Mouse (Mus musculus): ENCODE measurements around the gene Ndufs7. TPM values are rescaled to one million over a fixed set of nuclear protein-coding genes. Genes with fewer than 3 reads are reported as not detected.
A peak's percentile ranks its signal among the peaks of the same experiment; 100 is the strongest.

The Ndufs7 gene
- polyA plus RNA-seq, 1 experiment from 2014 or later = 272 TPM

DNA sequence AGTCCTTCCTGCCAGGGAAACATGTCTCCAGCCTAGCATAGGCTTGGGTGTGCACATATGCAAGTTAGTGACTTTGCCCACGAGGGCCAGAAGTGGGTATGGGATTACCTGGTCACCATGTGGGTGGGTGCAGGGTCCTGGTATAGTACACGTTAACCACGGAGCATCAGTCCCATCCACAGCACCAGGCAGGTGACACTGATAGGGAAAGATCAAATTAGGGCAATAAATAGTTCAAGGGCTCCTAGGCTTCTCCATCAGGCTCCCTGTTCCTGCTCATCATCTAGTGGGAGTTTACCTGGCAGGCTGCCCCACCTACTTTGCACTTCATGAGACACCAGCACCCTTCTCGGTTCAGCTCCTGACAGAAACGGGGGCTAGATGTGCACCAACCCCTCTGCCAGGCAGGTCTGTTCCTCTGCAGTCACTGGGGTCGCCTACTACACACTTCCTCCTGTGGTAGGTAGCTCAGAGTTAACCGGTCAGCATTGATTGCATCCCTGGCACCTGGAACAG lies 45.9 kb downstream of the Ndufs7 start:
- Histone ChIP-seq H3K27ac (ENCODE audit: low read length) (peak overlapping the region; percentile 83; the same call in 1 of the 2 replicates), H3K36me3 (ENCODE audit: control insufficient read depth, insufficient read depth) (peaks cover 11% of the 10 kb centered on the region), H3K4me2 (ENCODE audit: low read length) (no peak overlapping the region), H3K27me3 (replicated peaks; ENCODE audit: control insufficient read depth, insufficient read depth, low read length) (no peaks in the 10 kb centered on the region), H3K9me3 (ENCODE audit: control insufficient read depth, low read length) (no peaks in the 10 kb centered on the region), H3K4me3 (replicated peaks; ENCODE audit: low read length) (no peak overlapping the region), H3K9ac (replicated peaks; ENCODE audit: low read depth, low read length) (no peak overlapping the region), H3K4me1 (replicated peaks; ENCODE audit: control insufficient read depth, insufficient read depth, low read length) (peaks cover 52% of the 10 kb centered on the region)
- ATAC-seq = no peak
- WGBS = 54% methylated on average over 7 of the region's 7 CpGs

DNA sequence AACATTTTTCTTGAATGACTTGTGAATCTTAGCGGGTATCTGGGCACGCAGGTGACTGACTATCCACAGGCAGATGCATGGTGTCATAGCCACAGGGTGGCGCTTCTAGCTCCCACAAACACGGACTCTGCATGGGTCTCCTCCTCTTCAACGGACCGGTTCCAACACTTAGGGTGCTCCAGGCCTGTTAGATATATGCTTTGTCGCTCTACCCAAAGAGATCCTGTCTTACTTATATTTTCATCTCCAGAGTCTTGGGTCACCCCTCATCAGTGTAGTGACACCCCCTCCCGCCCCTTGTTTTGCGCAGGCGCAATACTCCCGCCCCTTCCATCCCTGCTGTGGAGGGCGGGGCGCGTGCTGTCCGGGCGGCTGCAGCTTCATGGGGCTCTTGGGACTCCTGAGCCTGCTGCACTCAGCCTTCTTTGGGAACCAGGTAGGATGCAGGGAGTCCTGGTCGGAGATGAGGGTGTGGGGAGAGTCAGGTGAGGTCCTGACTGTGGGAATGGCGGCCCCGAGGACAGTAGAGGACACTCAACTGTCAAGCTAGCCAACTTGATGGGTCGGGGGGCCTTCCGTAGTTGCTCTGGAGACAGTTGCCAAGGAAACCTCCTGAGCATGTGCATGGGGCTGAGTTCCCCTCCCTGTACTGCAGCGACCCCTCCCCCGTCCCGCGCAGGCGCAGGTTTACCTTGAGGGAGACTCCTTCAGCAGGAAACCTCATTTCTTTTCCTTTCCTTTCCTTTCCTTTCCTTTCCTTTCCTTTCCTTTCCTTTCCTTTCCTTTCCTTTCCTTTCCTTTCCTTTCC lies 46.9 kb downstream of the Ndufs7 start, which contains the start of gene Apc2:
Gene Apc2, plus strand, starts transcription at position 360 of the 808 bp plus-strand sequence.
- Histone ChIP-seq H3K4me1 (replicated peaks; ENCODE audit: control insufficient read depth, insufficient read depth, low read length) (peaks cover 59% of the 10 kb centered on the region), H3K4me2 (ENCODE audit: low read length) (peak within 1 kb of the TSS; percentile 55), H3K4me3 (replicated peaks; ENCODE audit: low read length) (peak within 1 kb of the TSS; percentile 43), H3K36me3 (ENCODE audit: control insufficient read depth, insufficient read depth) (peaks cover 11% of the 10 kb centered on the region), H3K27me3 (replicated peaks; ENCODE audit: control insufficient read depth, insufficient read depth, low read length) (no peaks in the 10 kb centered on the region), H3K27ac (ENCODE audit: low read length) (peak within 1 kb of the TSS; percentile 83), H3K9ac (replicated peaks; ENCODE audit: low read depth, low read length) (peak within 1 kb of the TSS; percentile 46), H3K9me3 (ENCODE audit: control insufficient read depth, low read length) (no peaks in the 10 kb centered on the region)
- peak; percentile 59 for ATAC-seq
- under 1% methylated on average over 26 of the region's 26 CpGs for WGBS

DNA sequence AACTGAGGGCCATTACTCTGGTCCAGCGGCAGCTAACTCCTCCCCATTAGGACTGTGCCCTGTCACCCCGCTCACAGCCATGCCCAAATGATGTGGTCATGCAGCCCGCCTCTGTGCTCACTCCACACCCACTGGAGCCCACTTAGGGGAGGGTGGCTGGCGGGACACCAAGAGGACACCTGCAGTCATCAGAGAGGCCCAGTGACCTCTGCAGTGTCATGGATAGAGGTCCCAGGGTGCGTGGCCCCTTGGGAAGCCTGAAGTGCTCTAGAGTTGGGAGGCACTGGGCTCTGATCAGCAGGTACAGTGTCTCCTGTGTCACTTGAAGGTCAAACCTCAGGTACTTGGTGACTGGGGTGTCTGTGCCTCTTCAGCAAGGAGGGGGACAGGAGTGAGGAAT lies 47.9 kb downstream of the Ndufs7 start:
- Histone ChIP-seq H3K9ac (replicated peaks; ENCODE audit: low read depth, low read length) (peak overlapping the region; percentile 46), H3K9me3 (ENCODE audit: control insufficient read depth, low read length) (no peaks in the 10 kb centered on the region), H3K4me2 (ENCODE audit: low read length) (peak overlapping the region; percentile 55), H3K27ac (ENCODE audit: low read length) (peak overlapping the region; percentile 83), H3K27me3 (replicated peaks; ENCODE audit: control insufficient read depth, insufficient read depth, low read length) (no peaks in the 10 kb centered on the region), H3K4me1 (replicated peaks; ENCODE audit: control insufficient read depth, insufficient read depth, low read length) (peaks cover 62% of the 10 kb centered on the region), H3K36me3 (ENCODE audit: control insufficient read depth, insufficient read depth) (peaks cover 11% of the 10 kb centered on the region), H3K4me3 (replicated peaks; ENCODE audit: low read length) (peak overlapping the region; percentile 43)
- no peak for ATAC-seq
- 83% methylated on average over 5 of the region's 5 CpGs for WGBS

DNA sequence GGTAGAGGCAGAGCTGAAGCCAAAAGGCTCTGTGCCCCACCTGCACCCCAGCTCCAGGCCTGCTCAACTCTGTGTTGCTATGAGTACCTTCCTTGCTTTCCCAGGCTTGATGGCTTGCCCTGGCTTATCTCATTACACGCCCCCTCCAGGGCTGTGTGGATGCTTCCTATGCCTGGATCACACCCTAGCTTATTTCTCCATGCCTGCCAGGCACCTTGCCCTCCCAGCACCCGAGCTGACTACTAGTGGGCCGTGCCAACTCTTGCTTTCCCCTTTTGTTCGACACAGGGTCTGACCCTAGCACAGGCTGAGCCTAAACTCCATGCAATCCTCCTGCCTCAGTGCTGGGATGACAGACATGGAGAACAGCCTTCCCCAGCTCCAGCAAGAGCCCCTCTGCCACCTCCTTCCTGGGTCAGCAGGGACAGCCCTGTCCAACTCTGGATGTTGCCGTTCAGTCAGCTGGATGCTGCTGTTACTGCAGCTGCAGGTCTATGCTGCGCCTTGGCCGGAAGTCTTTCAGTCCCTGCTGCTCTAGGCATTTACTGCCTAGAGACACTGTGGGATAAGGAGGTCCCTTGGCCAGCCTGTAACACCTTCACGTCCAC lies 48.7 kb downstream of the Ndufs7 start:
- no peak overlapping the region for H3K4me3 ChIP-seq (replicated peaks; ENCODE audit: low read length)
- H3K4me1 ChIP-seq (replicated peaks; ENCODE audit: control insufficient read depth, insufficient read depth, low read length) = peaks cover 68% of the 10 kb centered on the region
- H3K36me3 ChIP-seq (ENCODE audit: control insufficient read depth, insufficient read depth) = peaks cover 14% of the 10 kb centered on the region
- WGBS = 74% methylated on average over 8 of the region's 8 CpGs
- H3K9ac ChIP-seq (replicated peaks; ENCODE audit: low read depth, low read length) = peak overlapping the region; percentile 30
- no peaks in the 10 kb centered on the region for H3K27me3 ChIP-seq (replicated peaks; ENCODE audit: control insufficient read depth, insufficient read depth, low read length)
- no peak overlapping the region for H3K27ac ChIP-seq (ENCODE audit: low read length)
- no peaks in the 10 kb centered on the region for H3K9me3 ChIP-seq (ENCODE audit: control insufficient read depth, low read length)
- H3K4me2 ChIP-seq (ENCODE audit: low read length) = peak overlapping the region; percentile 24; the same call in 1 of the 2 replicates
- no peak for ATAC-seq

DNA sequence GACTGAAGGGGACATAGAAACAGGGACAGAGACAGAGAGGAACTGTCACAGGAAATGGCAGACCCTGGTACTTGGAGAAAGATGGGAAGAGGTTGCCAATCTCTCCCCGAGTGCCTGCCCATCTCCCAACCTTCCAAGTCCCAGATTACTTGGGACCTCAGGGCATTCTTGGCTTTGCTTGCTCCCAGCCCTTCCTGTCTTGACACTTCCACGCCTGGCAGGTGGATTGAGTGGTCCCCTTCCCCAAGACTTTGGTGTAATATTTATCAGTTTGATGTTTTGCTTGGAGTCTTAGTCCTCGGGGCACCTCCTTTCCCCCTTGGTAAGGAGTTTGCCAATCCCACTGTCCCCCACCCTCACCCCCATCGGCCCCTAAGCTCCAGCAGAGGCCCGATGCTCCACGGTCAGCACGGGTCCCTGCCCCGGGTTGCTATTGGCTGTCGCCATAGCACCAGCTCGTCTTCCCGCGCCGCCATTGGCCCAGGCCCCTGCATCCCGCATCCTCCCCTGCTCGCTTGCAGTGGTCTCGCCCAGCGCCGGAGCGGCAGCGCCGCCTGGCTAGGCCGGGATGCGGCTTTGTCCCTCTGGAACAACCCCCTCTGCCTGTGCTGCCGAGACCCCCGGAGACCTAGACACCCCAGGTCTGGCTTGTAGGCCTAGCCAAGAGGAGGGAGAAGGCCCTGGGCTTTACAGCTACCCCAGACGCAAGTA lies 49.8 kb downstream of the Ndufs7 start:
- Histone ChIP-seq H3K27me3 (replicated peaks; ENCODE audit: control insufficient read depth, insufficient read depth, low read length) (no peaks in the 10 kb centered on the region), H3K27ac (ENCODE audit: low read length) (peak overlapping the region; percentile 94), H3K4me1 (replicated peaks; ENCODE audit: control insufficient read depth, insufficient read depth, low read length) (peaks cover 70% of the 10 kb centered on the region), H3K9me3 (ENCODE audit: control insufficient read depth, low read length) (no peaks in the 10 kb centered on the region), H3K9ac (replicated peaks; ENCODE audit: low read depth, low read length) (peak overlapping the region; percentile 89), H3K4me3 (replicated peaks; ENCODE audit: low read length) (peak overlapping the region; percentile 57), H3K36me3 (ENCODE audit: control insufficient read depth, insufficient read depth) (peaks cover 15% of the 10 kb centered on the region), H3K4me2 (ENCODE audit: low read length) (peak overlapping the region; percentile 90)
- WGBS = 2% methylated on average over 26 of the region's 26 CpGs
- ATAC-seq = peak; percentile 77

DNA sequence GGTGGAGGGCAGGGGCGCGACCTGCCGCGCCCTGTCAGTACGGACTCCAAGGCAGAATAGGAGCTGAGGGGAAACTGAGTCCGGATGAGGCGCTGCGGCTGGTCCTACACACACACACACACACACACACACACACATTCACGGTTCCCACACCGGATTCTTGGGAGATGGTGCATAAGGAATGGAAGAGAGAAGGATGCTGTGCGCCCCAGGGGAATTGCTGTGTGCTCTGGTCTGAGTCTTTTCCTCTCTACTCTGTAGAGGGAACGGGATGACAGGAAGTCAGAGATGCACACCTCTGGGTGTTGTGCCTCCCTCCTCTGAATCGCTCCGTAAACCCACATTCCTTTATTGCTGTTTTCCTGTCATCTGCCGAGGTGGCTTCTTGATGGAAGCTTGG lies 50.4 kb downstream of the Ndufs7 start:
- peak overlapping the region; percentile 90 for H3K4me2 ChIP-seq (ENCODE audit: low read length)
- 2% methylated on average over 15 of the region's 15 CpGs for WGBS
- H3K4me3 ChIP-seq (replicated peaks; ENCODE audit: low read length) = peak overlapping the region; percentile 57
- H3K27ac ChIP-seq (ENCODE audit: low read length) = peak overlapping the region; percentile 94
- peak overlapping the region; percentile 89 for H3K9ac ChIP-seq (replicated peaks; ENCODE audit: low read depth, low read length)
- H3K36me3 ChIP-seq (ENCODE audit: control insufficient read depth, insufficient read depth) = peaks cover 9% of the 10 kb centered on the region
- no peak for ATAC-seq
- H3K4me1 ChIP-seq (replicated peaks; ENCODE audit: control insufficient read depth, insufficient read depth, low read length) = peaks cover 72% of the 10 kb centered on the region
- H3K9me3 ChIP-seq (ENCODE audit: control insufficient read depth, low read length) = no peaks in the 10 kb centered on the region
- H3K27me3 ChIP-seq (replicated peaks; ENCODE audit: control insufficient read depth, insufficient read depth, low read length) = no peaks in the 10 kb centered on the region

DNA sequence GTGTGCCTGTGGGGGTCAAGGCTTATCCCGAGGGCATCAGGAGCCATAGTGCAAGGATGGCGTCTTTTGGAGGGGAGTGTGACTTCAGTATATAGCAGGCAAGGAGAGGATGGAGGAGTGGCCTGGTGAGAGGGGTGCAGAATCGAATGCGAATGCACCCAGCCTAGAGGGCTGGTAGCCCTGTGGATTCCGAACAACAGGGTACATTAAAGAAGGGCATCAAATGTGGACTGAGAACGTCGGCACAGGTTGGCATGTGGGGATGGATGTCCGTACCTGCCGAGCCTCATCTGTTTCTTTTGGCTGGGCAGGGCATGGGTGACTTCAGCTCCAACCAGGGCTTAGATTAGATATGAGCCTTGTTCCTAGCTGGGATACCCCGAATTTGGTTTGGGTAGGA lies 50.9 kb downstream of the Ndufs7 start:
- 40% methylated on average over 10 of the region's 10 CpGs for WGBS

DNA sequence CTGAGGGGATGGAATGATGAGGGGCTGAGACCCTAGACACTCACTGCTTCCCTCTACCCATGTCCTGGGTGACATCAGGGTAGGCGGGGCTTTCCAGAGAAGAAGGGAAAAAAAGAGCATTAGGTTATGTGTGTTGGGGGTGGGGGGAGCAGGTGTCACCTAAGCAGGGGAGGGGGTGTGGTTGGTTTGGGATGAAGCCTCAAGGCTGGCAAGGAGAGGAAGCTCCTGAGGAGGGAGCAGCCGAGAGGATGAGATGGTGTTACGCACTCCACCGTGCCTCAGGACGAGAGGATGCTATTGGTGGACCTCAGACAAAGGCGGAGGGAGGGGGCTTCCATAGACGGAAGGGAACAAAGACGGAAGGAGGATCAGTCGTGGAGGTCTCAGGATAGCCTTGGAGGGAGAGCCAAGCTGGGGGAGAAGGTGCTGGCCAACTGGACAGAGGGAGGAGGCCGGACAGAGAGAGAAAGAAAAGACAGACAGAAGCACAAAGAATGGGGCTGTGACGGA lies 51.8 kb downstream of the Ndufs7 start:
- Histone ChIP-seq H3K27me3 (replicated peaks; ENCODE audit: control insufficient read depth, insufficient read depth, low read length) (no peaks in the 10 kb centered on the region), H3K4me2 (ENCODE audit: low read length) (peak overlapping the region; percentile 90), H3K4me1 (replicated peaks; ENCODE audit: control insufficient read depth, insufficient read depth, low read length) (peaks cover 73% of the 10 kb centered on the region), H3K9ac (replicated peaks; ENCODE audit: low read depth, low read length) (peak overlapping the region; percentile 89), H3K36me3 (ENCODE audit: control insufficient read depth, insufficient read depth) (peaks cover 15% of the 10 kb centered on the region), H3K27ac (ENCODE audit: low read length) (peak overlapping the region; percentile 94), H3K4me3 (replicated peaks; ENCODE audit: low read length) (peak overlapping the region; percentile 57), H3K9me3 (ENCODE audit: control insufficient read depth, low read length) (no peaks in the 10 kb centered on the region)
- peak; percentile 83 for ATAC-seq
- 8% methylated on average over 11 of the region's 11 CpGs for WGBS

More for the DNA sequence above, 50.9 kb downstream of the Ndufs7 start:
- peak overlapping the region; percentile 94 for H3K27ac ChIP-seq (ENCODE audit: low read length)
- no peak for ATAC-seq
- peak overlapping the region; percentile 90 for H3K4me2 ChIP-seq (ENCODE audit: low read length)
- peak overlapping the region; percentile 89 for H3K9ac ChIP-seq (replicated peaks; ENCODE audit: low read depth, low read length)
- H3K9me3 ChIP-seq (ENCODE audit: control insufficient read depth, low read length) = no peaks in the 10 kb centered on the region
- peaks cover 6% of the 10 kb centered on the region for H3K36me3 ChIP-seq (ENCODE audit: control insufficient read depth, insufficient read depth)
- peaks cover 72% of the 10 kb centered on the region for H3K4me1 ChIP-seq (replicated peaks; ENCODE audit: control insufficient read depth, insufficient read depth, low read length)
- peak overlapping the region; percentile 57 for H3K4me3 ChIP-seq (replicated peaks; ENCODE audit: low read length)
- H3K27me3 ChIP-seq (replicated peaks; ENCODE audit: control insufficient read depth, insufficient read depth, low read length) = no peaks in the 10 kb centered on the region
